Mouse (Mus musculus) myocyte (in vitro differentiated cells): Measurements from ENCODE around the gene Krtap28-10. TPM values are rescaled to one million over a fixed set of nuclear protein-coding genes. Genes with fewer than 3 reads are reported as not detected.

Experiments
- H3K27me3 ChIP-seq: one replicate; pipeline ENCODE4 v1.6.1; 2011; ENCODE audit not compliant: control insufficient read depth, insufficient read depth, insufficient read length
- H3K36me3 ChIP-seq: one replicate; pipeline ENCODE4 v1.6.1; 2011; ENCODE audit not compliant: control insufficient read depth, insufficient read depth
- H3K4me2 ChIP-seq: one replicate; pipeline ENCODE4 v1.6.1; 2011; ENCODE audit warnings: low read depth, control low read depth
- H3K4me3 ChIP-seq: one replicate; pipeline ENCODE4 v1.5.1; 2011; ENCODE audit warnings: mild to moderate bottlenecking, control low read depth, moderate library complexity
- H3K79me2 ChIP-seq: one replicate; pipeline ENCODE4 v1.6.1; 2011; ENCODE audit not compliant: control insufficient read depth, insufficient read depth
- H3ac ChIP-seq: one replicate; pipeline ENCODE4 v1.6.1; 2011; ENCODE audit not compliant: control insufficient read depth, insufficient read length
- CEBPB ChIP-seq: IDR thresholded peaks from 2 replicates; pipeline ENCODE4 v1.6.1; 2011; ENCODE audit warnings: mild to moderate bottlenecking, moderate library complexity; ENCODE audit not compliant: poor library complexity, insufficient read depth, severe bottlenecking
- E2F4 ChIP-seq: IDR thresholded peaks from one replicate; pipeline ENCODE4 v1.6.1; 2011; ENCODE audit warnings: mild to moderate bottlenecking, control low read depth, moderate library complexity; ENCODE audit not compliant: insufficient read depth
- MAX ChIP-seq: IDR thresholded peaks from one replicate; pipeline ENCODE4 v1.6.1; 2011; ENCODE audit warnings: low read depth, mild to moderate bottlenecking, control low read depth
- MYOD1 ChIP-seq, 3 experiments: IDR thresholded peaks; one replicate each; pipeline ENCODE4 v1.6.1; 2011; ENCODE audit warnings: control low read depth in 2 of 3, low read depth in 2 of 3, mild to moderate bottlenecking in 2 of 3, moderate library complexity in 1 of 3; ENCODE audit not compliant: insufficient read length in 2 of 3, control insufficient read depth in 1 of 3
- MYOG ChIP-seq, 3 experiments: IDR thresholded peaks; one replicate each; pipeline ENCODE4 v1.6.1; 2011; ENCODE audit warnings: control low read depth in 2 of 3, low read depth in 2 of 3, mild to moderate bottlenecking in 2 of 3; ENCODE audit not compliant: insufficient read length in 2 of 3, control insufficient read depth in 1 of 3, insufficient read depth in 1 of 3
- POLR2A ChIP-seq: IDR thresholded peaks from one replicate; pipeline ENCODE4 v1.6.1; 2011; ENCODE audit warnings: low read depth, mild to moderate bottlenecking, control low read depth, moderate library complexity; ENCODE audit not compliant: insufficient read length
- POLR2AphosphoS2 ChIP-seq: IDR thresholded peaks from one replicate; pipeline ENCODE4 v1.6.1; 2011; ENCODE audit warnings: low read depth, control low read depth; ENCODE audit not compliant: insufficient read length
- REST ChIP-seq: IDR thresholded peaks from one replicate; pipeline ENCODE4 v1.6.1; 2011; ENCODE audit warnings: mild to moderate bottlenecking, control low read depth, moderate library complexity; ENCODE audit not compliant: insufficient read depth, insufficient read length
- SRF ChIP-seq: IDR thresholded peaks from one replicate; pipeline ENCODE4 v1.6.1; 2011; ENCODE audit warnings: low read depth; ENCODE audit not compliant: control insufficient read depth, insufficient read length
- TCF12 ChIP-seq: IDR thresholded peaks from one replicate; pipeline ENCODE4 v1.6.1; 2011; ENCODE audit warnings: mild to moderate bottlenecking, control low read depth; ENCODE audit not compliant: poor library complexity, insufficient read depth, severe bottlenecking
- TCF3 ChIP-seq: IDR thresholded peaks from one replicate; pipeline ENCODE4 v1.6.1; 2011; ENCODE audit warnings: low read depth, control low read depth; ENCODE audit not compliant: insufficient read length
- USF1 ChIP-seq: IDR thresholded peaks from one replicate; pipeline ENCODE4 v1.6.1; 2011; ENCODE audit warnings: low read depth, mild to moderate bottlenecking, control low read depth, moderate library complexity
- polyA plus RNA-seq: library from polyadenylated mRNA; unstranded; fragments of >200 nt; fragmentation: generic; extraction: Trizol; gene quantifications from one replicate; pipeline ENCODE4 v1.2.1, GENCODE M21; 2012; ENCODE audit warnings: missing spikeins

Krtap28-10 gene
- polyA plus RNA-seq, 1 experiment, result not detected

DNA sequence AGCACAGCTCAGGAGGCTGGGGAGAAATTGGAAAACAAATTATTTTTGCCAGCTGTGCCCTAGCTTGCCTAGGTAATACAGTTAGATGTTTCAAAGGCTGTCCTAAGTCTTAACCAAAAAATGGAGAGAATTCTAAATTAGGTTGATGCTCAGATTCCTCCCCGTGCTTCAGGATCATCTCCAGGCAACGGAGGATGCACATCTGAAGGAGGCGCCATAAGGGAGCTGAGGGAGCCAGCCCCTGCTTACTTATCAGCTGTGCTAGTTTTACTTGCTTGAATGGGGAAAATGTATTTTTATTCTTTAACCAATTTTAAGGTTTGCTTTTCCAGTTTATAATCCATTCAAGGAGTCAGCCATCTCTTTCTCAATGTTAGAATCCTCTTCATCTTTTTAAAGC is 48.3 kb downstream of the Krtap28-10 start:
- no peak for TF ChIP-seq REST
- TF ChIP-seq MYOG (IDR thresholded peaks at IDR 0.05; ENCODE audit: control insufficient read depth in 1 of 3, insufficient read depth in 1 of 3, insufficient read length in 2 of 3, low read depth in 2 of 3), result no peak
- no peak for TF ChIP-seq USF1
- TF ChIP-seq SRF, result no peak
- TF ChIP-seq E2F4, result no peak
- no peak for TF ChIP-seq POLR2AphosphoS2
- no peak for TF ChIP-seq TCF12
- no peak for TF ChIP-seq TCF3
- TF ChIP-seq POLR2A, result no peak
- TF ChIP-seq CEBPB, result no peak
- no peak for TF ChIP-seq MYOD1 (IDR thresholded peaks at IDR 0.05; ENCODE audit: control insufficient read depth in 1 of 3, insufficient read length in 2 of 3, low read depth in 2 of 3)
- no peak for TF ChIP-seq MAX
- Histone ChIP-seq H3K27me3 (peaks cover 7% of the 10 kb centered on the region), H3K79me2 (no peaks in the 10 kb centered on the region), H3K36me3 (no peaks in the 10 kb centered on the region), H3ac (no peak overlapping the region), H3K4me3 (no peak overlapping the region), H3K4me2 (no peak overlapping the region)

DNA sequence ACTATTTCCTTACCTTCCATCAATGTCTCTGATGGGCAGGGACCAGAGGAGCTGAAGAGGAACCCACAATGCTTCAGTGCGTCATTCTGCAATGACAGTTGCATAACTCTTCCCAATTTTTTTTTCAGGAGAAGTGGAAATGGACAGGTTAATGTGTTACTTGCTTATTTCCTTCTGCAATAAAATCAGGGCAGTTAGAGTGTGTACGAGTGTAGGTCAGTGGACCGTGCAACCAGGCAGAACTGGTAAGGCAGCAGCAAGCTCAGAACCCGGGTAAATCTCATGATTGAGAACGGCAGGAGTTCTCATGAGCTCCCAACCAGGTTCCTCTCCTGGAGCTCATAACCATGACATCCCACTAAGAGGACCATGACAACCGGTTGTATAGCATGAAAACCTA is 50.2 kb downstream of the Krtap28-10 start:
- Histone ChIP-seq H3K79me2 (no peaks in the 10 kb centered on the region), H3ac (no peak overlapping the region), H3K36me3 (no peaks in the 10 kb centered on the region), H3K27me3 (peaks cover 7% of the 10 kb centered on the region), H3K4me2 (no peak overlapping the region), H3K4me3 (no peak overlapping the region)
- TF ChIP-seq TCF12 (no peak), E2F4 (no peak), MYOG (IDR thresholded peaks at IDR 0.05; ENCODE audit: control insufficient read depth in 1 of 3, insufficient read depth in 1 of 3, insufficient read length in 2 of 3, low read depth in 2 of 3) (no peak), SRF (no peak), REST (no peak), USF1 (no peak), MYOD1 (IDR thresholded peaks at IDR 0.05; ENCODE audit: control insufficient read depth in 1 of 3, insufficient read length in 2 of 3, low read depth in 2 of 3) (no peak), CEBPB (no peak), TCF3 (no peak), POLR2A (no peak), POLR2AphosphoS2 (no peak), MAX (no peak)

DNA sequence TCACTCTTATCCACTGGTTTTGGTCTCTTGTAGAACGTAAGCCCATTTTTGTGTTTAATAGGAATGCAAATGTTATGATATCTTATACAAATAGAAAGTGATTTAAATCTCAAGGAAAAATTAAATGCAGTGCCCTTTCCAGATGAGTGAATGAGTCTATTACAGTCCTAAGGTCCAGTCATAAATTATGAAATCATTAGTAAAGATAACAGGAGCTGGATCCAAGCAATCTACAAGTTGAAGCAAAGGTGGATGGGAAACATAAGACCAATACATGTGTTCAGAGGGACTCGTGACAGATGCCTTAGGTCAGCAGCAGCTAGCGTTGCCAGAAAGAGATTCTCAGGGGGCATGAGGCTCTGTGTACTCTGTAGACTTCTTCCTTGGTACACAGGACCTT is 50.7 kb downstream of the Krtap28-10 start:
- no peak overlapping the region for H3K4me2 ChIP-seq
- no peak overlapping the region for H3K4me3 ChIP-seq
- TF ChIP-seq REST, result no peak
- no peak for TF ChIP-seq TCF12
- no peak for TF ChIP-seq MAX
- TF ChIP-seq SRF, result no peak
- no peak overlapping the region for H3ac ChIP-seq
- no peaks in the 10 kb centered on the region for H3K36me3 ChIP-seq
- peaks cover 7% of the 10 kb centered on the region for H3K27me3 ChIP-seq
- no peaks in the 10 kb centered on the region for H3K79me2 ChIP-seq

Other genes starting within 250 kb of the Krtap28-10 start
- gene Agfg1, start 203.0 kb downstream of the Krtap28-10 start, polyA plus RNA-seq, result 21.7 TPM
- not detected for gene A030005L19Rik, start 129.2 kb downstream of the Krtap28-10 start, polyA plus RNA-seq
- gene A030014E15Rik, start 117.6 kb downstream of the Krtap28-10 start, polyA plus RNA-seq, result not detected
- gene Gm6217, start 111.1 kb downstream of the Krtap28-10 start, polyA plus RNA-seq, result not detected
- not detected for gene A030003K21Rik, start 99.1 kb downstream of the Krtap28-10 start, polyA plus RNA-seq
- not detected for gene Gm7544, start 86.5 kb downstream of the Krtap28-10 start, polyA plus RNA-seq
- gene Gm47955, start 82.2 kb downstream of the Krtap28-10 start, polyA plus RNA-seq, result not detected
- gene Gm47959, start 41.9 kb downstream of the Krtap28-10 start, polyA plus RNA-seq, result not detected
- 0.07 TPM for gene Slc19a3, start 4.0 kb downstream of the Krtap28-10 start, polyA plus RNA-seq
- not detected for gene Gm47969, start 2.5 kb upstream of the Krtap28-10 start, polyA plus RNA-seq
- not detected for gene A030005K14Rik, start 16.9 kb upstream of the Krtap28-10 start, polyA plus RNA-seq
- not detected for gene Krtap28-13, start 18.4 kb upstream of the Krtap28-10 start, polyA plus RNA-seq
- not detected for gene Ccl20, start 74.3 kb upstream of the Krtap28-10 start, polyA plus RNA-seq
- not detected for gene Daw1, start 117.3 kb upstream of the Krtap28-10 start, polyA plus RNA-seq